Mouse (Mus musculus) C2C12 (cell line): ENCODE results near the gene Tiprl.

Source experiments
- CTCF ChIP-seq: IDR thresholded peaks from one replicate; pipeline ENCODE4 v1.5.1; 2011; ENCODE audit not compliant: control insufficient read depth, insufficient read depth, insufficient read length
- MAX ChIP-seq: IDR thresholded peaks from one replicate; pipeline ENCODE4 v1.6.1; 2011; ENCODE audit warnings: mild to moderate bottlenecking, control low read depth

GRCm38 (mm10) chr1:165190068-165190467, 46.7 kb downstream of the Tiprl start:
- TF ChIP-seq CTCF (no peak), MAX (no peak)
